Mouse (Mus musculus) MEL (cell line): ENCODE data around the gene Stap2.

ENCODE experiments used
- GATA1 ChIP-seq: IDR thresholded peaks from 2 replicates; pipeline ENCODE4 v1.6.1; 2011; ENCODE audit warnings: low read depth, low read length, improper control_type of control experiment
- MXI1 ChIP-seq: IDR thresholded peaks from 2 replicates; pipeline ENCODE4 v1.6.1; 2011; ENCODE audit warnings: mild to moderate bottlenecking, low read depth, low read length, improper control_type of control experiment
- NRF1 ChIP-seq: IDR thresholded peaks from 2 replicates; pipeline ENCODE4 v1.6.1; 2014; ENCODE audit warnings: low read depth, mild to moderate bottlenecking, inconsistent platforms, low read length, improper control_type of control experiment, moderate library complexity; ENCODE audit not compliant: poor library complexity, insufficient read depth, severe bottlenecking
- POLR2AphosphoS2 ChIP-seq: IDR thresholded peaks from 2 replicates; pipeline ENCODE4 v1.6.1; 2011; ENCODE audit warnings: low read length, improper control_type of control experiment

DNA sequence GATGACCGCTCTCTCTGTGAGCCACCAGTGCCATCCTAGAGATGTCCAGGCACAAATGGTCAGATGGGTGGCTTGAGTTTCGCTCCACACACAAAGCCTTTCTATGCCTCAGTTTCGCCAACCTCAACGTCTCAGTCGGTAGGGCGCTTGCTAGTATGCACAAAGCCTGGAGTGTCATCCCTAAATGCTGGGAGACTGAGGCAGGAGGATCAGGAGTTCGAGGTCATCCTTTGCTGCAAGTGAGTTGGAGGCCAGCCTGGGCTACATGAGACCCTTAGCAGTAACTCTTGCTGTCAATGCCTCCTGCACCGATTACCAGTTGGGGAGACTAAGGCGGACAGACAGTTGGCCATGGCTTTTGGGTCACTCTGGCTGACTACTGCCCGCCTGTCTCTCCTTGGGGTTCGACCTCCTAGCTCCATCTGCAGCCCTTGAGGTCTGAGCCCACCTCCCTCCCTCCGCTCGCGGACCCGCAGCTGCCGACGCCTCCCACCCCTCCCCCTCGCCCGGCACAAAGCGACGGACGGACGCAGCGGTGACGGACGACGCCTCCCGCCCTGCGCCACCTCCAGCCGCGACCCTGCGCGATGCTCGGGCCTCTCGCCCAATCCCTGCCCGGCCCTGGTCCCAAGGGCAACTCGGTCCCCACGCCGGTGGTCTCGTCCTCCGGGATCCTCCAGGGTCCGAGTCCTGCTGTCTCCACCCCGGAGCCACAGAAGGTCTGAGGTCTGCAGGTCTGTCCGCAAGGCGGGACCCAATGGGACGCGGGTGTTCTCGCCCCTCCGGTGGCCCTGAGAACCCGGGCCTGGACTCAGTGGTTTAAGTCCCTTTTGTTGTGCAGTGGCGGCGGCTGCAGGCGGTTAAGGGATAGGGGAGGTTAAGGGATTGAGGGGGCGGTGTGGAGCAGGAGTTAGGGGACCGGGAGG is 35.2 kb downstream of the Stap2 start, which contains the start of gene Shd:
- TF ChIP-seq MXI1: no peak
- TF ChIP-seq NRF1: no peak
- no peak for TF ChIP-seq POLR2AphosphoS2
- no peak for TF ChIP-seq GATA1
